Mouse (Mus musculus) right cerebral cortex, adult 18-20 months (tissue): ENCODE data around the gene Cep95.
"Not testable (repeated sequence)": the region's sequence is repeated elsewhere in the genome, so short reads cannot be mapped to it uniquely, and the experiment has no call there.

ENCODE experiments used
- DNase-seq: peaks from one replicate; pipeline ENCODE4 v3.0.0; 2022; ENCODE audit warnings: mixed read lengths

Gene Cep95

DNA sequence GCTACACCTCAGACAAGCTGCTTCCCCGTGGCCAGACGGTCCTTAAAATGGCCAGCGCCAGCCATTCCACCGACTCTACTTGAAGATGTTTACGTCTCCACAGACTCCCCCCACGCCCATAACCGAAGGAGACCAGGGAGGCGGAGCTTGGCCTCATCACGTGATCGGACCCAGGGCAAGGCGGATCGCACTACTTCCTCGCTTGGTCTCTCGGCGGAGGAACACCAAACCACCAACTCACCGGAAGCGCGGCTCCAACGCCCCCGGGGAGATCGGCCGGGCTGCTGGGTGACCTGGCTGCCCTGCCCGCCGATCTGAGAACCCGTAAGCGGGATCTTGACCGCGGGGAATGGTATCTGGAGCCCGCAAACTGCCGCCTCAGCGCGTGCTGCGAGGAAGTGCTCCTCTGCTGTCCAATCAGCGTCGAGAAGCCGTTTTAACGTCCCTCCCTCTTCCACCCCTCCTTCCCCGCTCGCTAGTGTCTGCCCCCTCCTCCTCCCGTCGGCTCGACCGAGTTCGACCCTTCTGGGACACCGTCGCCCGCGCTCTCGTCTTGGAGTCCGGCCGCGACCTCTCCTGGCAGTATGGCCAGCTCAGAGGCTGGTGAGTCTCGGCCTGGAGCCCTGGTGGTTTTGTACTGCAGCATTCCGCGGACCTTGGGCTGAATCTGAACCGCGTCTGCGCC, at the start of gene Cep95, which contains the start of gene Ddx5:
Gene Cep95, plus strand, starts transcription at position 478 of the 685 bp plus-strand sequence.
Gene Ddx5, minus strand, starts transcription at position 411 of the 685 bp plus-strand sequence.
- peak; percentile 96 for DNase-seq

DNA sequence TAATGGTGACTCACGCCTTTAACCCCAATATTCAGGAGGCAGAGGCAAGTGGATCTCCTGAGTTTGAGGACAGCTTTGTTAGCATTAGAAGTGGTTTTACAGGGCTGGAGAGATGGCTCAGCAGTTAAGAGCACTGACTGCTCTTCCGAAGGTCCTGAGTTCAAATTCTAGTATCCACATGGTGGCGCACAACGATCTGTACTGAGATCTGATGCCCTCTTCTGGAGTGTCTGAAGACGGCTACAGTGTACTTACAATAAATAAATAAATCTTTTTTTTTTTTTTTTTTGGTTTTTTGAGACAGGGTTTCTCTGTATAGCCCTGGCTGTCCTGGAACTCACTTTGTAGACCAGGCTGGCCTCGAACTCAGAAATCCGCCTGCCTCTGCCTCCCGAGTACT, 48.3 kb upstream of the Cep95 start:
- not testable (repeated sequence) for DNase-seq

DNA sequence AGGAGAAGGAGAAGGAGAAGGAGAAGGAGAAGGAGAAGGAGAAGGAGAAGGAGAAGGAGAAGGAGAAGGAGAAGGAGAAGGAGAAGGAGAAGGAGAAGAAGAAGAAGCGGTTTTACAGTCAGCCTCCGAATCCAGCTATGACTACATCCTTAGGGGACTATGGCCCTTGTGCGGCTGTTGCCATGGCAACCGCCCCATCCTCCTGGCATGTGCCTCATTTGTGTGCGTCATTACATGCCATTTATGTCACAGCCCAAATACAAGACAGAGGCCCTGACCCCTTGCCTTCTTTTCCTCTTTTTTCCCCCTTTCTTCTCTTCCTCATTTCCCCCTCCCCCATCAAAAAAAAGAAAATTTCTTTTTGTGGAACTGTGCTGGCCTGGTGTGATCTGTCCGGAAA, 47.8 kb upstream of the Cep95 start:
- DNase-seq, result peak; percentile 20

DNA sequence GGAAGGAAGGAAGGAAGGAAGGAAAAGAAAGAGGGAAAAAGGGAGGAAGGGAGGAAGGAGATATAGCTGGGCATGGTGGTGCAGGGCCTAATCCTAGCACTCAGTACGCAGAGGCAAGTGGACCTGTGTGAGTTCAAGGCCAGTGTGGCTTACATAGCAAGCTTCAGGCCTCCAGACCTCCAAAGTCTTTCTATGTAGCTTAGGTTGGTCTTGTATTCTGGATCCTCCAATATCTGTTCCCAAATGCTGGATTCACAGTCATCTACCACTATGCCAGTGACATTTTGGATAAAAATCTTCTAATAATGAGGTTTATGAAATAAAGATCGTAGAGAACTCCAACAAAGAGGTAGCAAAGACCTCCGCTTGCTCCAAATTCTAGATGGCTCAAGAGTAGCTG, 47.2 kb upstream of the Cep95 start:
- DNase-seq, result no peak

DNA sequence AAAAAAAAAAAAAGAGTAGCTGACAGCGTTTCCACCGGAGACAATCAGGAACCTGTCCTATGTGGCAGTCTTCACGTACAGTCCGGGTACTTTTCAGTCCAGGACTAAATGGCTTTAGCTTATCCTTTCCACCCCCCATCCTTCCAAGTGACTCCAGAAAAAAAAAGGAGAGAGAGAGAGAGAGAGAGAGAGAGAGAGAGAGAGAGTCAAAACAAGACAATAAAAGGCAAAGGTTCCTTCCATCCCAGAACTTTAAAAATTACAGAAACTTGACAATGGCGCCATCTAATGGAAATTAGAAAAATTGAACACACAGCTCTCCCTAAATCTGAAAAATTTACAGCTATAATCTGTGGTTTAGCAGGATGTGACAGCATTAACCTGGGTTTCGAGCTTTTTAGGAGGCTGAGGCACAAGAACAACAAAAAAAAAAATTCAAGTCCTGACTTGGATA, 46.6 kb upstream of the Cep95 start:
- no peak for DNase-seq

DNA sequence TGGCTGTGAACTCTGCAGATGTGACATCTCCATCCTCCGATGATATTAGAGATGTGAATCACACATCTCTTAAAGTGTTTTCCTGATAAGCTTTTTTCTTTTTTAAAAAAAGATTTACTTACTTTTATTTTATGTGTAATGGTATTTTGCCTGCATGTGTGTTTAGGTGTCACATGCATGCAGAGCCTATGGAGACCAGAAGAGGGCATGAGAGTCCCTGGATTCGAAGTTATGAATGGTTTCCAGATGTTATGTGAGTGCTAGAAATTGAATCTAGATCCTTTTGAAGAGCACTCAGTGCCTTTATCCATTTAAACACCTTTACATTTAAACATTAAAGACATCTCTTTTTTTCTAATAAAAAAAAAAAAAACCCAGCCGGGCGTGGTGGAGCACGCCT, 44.1 kb upstream of the Cep95 start:
- no peak for DNase-seq

DNA sequence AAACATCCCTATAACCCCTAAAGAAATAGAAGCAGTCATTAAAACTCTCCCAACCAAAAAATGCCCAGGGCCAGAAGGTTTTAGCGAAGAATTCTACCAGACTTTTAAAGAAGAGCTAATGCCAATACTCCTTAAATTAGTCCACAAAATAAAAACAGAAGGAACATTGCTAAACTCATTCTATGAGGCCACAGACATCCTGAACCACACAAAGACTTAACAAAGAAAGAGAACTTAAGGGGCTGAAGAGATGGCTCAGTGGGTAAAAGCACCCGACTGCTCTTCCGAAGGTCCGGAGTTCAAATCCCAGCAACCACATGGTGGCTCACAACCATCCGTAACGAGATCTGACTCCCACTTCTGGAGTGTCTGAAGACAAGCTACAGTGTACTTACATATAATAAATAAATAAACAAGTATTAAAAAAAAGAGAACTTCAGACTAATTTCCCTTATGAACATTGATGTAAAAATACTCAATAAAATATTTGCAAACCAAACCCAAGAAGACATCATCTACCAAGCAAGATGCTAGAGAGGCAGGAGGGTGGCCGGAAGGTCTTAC, 39.4 kb upstream of the Cep95 start:
- not testable (repeated sequence) for DNase-seq

DNA sequence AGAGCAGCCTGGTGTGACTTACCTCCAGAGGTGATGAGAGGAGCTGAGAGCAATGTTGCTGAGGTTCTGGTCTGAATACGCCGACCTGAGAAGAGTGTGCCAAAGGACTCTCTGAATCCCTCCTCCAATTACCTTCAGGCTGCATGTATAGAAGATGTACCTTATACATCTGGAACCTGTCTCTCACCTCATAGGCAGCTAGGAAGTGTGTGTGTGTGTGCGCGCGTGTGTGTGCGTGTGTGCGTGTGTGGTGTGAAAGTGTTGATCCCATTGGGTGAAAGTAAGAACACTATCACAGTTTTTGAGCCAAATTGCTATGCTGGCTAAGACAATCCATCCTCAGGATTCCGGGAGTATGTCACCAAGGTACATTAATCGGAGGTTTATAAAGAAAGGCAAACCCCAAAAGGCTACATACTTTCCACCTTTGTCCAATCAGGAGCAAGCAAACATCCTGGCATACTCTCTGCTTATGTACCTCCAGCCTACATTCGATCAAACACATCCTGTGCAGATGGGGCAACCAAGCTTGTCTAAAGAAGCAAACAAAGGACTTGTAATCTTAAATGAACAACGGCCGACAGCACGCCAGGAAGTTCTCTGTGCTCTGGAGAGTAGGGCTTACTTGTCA, 38.8 kb upstream of the Cep95 start, which contains the start of gene Pecam1:
Gene Pecam1, minus strand, starts transcription at position 508 of the 631 bp plus-strand sequence.
- no peak for DNase-seq

DNA sequence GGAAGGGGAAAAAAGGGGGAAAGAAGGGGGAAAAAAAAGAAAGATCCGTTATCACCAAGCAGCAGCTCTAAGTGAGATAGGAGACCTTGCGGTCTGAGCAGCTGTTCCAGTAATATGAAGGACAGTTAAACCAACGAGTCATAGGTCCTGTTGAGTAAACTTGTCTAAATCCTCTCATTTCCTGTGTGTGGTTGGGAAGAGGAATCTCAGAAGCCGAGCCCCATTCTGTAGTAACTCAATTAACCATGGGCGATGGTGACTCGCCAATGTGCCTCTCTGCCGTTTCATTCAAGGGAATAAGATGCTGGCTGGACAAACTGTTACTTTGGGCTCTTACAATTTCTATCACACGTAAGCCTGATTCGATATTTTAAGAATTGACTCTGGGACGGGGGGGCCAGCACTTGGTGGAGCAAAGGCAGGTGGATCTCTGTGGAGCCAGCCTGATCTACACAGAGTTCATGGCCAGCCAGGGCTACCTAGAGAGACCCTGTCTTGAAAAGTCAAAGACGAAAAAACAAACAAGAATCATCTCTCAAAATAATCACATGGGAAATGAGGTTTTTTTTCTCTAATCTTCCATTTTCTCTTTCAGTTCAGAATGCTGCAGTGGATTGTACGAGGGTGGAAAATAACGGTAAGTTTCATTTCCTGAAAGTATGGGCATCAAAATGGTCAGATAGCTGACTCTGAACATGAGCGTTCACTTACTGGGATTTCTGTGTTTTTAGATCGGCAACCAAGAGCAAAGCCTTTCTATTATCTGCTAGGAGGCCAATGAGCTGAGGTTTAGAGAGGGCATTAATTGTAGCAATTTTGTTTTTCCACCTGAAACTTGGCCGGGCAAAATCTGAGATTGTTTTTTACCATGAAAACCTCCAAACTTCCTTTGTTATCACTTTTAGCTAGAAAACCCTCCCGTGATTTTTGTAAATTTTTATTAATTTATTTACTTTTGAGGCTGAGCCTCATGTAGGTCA, 37.7 kb upstream of the Cep95 start, which contains the start of gene Milr1:
Gene Milr1, plus strand, starts transcription at position 188 of the 980 bp plus-strand sequence.
- DNase-seq, result no peak

DNA sequence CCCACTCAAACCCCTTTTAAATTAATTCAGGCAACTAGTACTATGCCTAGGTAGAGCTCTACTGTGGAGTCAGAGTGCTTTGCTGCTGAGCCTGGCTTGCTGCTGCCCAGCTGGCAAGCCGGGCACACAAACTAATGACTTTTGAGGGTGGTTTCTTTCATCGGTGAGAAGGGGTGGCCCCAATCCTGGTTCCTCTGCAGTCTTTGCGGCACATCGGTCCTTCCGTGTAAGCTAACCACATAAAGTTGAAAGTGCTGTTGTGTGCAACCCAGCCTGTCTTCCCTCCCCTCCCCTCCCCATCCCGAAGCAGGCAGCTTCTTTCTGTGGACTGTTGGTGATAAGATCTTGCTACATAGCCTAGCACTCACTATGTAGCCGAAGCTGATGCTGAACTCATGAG, 36.9 kb upstream of the Cep95 start:
- DNase-seq, result no peak

DNA sequence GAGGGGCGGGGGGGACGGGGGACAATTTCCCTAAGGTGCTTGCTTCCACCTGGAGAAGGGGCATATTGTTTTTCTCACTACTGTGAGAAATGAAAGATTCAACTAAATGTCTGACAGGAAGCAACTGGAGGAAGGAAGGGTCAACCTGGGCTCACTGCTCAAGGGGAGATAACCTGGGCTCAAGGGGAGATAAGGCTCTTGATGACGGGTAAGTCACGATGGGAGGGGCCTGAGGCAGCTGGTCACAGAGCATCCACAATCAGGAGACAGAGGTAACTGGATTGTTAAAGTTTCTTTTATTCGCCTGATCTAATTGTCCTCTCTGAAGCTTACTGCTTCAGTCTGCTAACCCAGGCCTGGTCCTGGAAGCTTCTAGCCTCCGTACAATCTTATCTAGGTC, 35.7 kb upstream of the Cep95 start:
- no peak for DNase-seq

DNA sequence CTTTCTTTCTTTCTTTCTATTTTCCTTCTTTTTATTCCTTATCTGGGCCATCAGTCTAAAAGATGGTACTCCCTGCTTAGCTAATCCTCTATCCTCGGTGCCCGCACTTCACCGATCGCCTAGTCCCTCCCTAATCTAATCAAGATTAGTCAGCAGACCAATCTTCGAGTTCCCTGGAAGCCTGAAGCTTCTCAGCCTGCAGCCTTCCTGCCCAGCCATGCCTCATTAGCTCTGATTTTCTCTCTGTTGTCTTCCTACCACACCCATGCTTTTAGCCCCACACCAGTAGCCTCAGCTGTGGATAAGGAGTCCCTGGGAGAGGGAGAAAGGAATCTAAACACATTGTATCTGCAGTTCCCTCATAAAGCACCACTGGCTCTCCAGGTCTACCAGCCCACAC, 33.5 kb upstream of the Cep95 start:
- DNase-seq, result no peak

DNA sequence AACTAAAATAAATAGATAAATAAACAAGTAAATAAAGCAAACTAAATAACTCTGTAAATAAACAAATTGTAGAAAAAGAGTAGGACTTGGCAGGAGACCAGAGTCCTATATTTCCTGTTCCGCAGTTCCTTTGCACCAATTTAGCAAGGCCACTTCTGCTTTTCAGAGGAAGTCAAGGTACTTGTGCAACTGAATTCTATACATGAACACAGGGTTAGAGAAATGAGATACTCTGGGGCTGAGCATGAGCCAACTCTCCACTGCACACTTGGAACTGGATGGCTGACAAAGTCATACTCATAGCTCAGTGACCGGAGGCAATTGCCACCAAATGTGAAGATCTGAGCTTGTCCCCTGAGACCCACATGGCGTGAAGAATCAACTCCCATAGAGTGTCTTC, 30.0 kb upstream of the Cep95 start:
- DNase-seq, result no peak

DNA sequence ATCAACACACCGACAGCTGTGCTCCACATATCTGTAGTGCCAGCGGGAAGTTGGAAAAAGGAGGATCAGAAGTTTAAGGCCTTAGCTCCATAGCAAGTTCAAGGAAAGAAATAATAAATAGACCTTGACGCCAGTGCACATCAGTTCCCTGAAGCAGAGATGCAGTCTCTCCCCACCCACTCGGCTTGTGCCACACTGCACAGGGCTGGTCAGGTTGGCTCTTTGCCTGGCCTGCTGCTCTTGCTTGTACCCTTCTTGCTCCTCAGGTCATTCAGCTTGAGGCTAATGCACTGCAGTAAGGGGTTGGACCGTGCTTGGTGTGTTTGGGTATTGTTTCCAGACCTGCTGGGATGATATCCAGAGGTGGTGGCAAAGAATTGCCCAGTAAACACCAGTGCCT, 28.5 kb upstream of the Cep95 start:
- DNase-seq, result no peak

DNA sequence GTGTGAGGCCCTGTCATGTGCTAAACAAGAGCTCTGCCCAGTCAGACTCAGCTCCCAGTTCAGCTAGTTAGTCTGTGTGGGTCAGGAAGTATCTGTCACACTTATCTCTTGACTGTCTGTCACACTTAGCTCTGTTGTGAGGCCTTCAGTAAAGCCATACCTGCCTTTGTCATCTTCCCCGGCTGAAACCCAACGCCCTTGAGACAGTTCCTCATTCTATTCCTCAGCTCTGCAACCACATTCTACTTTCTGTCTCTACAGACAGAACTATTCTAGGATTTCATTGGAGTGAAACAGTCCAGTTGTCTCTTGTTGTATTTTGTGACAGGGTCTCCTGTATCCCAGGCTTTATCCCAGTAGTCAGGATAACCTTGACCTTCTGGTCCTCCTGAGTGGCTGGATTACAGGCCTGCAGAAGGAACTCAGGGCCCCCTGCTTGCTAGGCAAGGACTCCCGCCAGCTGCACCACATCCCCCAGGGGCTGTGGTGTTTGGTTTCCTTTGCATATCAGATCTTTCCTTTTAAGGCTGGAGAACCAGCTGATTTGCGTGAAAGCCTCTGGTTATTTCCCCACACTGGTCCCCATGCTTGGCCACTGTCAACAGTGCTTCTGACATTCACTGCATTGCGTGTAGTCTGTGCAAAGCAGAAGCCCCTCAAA, 26.8 kb upstream of the Cep95 start:
- DNase-seq, result no peak

DNA sequence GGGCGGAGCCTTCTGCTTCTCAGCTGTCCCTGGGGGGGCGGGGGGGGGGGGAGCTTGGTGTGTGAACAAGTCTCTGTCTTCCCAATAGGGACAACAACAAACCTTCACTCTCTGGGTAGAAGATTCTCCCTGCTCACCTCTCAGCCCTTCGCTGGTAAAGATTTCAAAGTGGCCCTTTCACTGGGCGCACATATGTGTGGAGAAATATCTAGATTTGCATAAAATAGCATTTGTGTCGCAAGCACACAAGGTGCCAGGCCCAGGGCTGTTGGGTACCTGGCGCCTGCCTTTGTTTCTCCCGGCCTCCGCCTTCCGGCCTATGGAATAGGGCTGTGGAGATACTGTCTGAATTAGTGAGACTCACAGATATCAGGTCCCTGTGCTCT, 26.3 kb upstream of the Cep95 start:
- no peak for DNase-seq

DNA sequence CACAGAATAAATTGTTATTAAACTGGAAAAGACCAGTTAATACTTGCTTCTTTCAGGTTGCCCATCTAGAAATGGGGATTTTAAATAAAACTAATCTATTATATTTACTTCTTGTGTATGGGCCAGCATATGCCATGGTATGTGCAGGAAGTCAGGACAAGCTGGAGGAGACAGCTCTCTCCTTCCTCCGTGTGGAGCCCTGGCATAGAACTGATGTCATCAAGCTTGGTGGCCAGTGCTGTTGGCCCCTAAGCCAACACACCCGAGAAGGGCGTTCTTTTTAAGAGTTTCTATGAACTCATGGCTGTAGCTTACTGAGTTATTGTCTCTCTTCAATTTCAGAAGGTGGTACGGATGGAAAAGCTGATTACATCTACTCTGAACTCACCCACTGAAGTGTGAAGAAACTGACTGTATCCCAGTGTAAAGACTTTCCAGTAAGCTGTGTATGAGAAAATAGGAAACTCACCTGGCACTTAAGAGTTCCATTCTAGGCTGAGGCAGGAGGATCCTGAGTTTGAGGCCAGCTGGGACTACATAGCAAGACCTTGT, 22.4 kb upstream of the Cep95 start:
- no peak for DNase-seq

DNA sequence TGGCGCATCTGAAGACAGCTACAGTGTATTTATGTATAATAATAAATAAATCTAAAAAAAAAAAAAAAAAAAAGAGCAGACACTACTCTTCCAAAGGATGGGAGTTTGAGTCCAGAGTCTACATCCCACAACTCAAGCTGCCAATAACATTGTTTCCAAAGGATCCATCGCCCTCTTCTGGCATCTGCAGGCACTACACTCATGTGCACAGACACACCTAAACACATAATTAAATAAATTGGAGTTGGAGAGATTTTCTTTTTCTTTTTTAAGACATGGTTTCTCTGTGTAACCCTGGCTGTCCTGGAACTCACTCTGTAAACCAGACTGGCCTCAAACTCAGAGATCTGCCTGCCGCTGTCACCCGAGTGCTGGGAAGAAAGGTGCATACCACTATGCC, 21.5 kb upstream of the Cep95 start:
- no peak for DNase-seq

DNA sequence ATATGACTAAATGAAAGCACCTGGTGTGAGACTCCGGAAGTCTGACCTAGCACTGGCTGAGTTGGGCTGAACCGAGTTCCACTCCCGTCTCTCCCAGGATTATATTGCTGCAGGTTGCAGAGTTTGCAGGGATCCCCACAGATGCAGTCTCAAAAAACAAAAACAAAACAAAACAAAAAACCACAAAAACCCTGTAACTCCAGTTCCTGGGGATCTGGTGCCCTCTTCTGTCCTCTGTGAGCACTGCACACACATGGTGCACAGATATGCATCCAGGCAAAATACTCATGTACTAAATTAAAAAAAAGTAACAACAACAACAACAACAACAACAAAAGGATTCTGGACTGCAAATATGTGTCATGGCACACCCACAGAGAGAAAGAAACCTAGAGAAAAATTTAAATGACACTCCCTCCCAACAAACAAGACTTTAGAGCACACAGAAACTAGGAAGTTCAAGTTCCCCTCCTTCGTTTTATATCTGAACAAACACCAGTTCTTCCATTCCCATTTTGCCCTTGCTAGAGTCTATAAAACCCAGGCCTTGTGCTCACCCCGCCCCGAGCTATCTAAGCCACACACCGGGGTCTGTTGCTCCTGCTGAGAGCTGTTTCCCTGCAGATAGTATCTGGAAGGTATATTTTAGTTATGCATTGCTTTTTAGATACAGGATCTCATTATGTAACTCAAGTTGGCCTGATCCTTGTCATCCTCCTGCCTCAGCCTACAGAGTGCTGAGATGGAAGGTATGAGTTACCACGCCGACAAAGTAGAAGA, 18.7 kb upstream of the Cep95 start:
- DNase-seq, result no peak

DNA sequence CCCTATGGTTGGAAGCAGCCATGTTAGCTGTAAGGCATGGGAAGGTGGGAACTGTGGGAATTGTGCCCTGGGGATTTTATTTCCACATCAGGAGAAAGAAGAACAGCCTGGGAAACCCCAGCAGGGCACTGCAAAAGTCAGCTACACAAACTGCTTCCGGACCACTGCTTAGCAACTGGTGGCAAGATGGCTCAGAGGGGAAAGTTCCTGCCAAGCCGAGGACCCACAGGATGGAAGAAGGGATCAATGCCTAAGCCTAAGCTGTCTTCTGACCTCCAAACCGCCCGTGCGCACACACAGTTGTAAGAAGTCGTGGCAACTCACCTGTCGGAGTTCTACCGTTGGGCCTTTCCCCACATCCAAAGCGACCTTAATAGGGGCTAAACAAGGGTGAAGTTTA, 16.0 kb upstream of the Cep95 start:
- no peak for DNase-seq

DNA sequence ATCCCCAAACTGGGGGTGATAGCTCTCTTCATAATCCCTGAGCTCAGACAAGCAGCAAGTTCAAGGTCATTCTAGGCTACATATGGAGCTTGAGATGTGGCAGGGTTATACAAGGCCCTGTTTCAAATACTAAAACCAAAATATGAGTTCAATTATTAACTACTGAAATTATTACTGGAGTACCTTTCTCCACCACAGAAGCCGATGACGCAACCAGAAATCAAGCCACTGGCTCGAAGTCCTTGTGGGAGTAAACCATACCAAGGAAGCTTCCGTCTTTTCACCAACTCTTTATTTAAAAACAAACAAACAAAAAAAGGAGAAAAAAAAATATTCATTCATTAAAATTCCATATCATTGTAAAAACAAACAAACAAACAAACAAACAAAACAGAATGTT, 12.1 kb upstream of the Cep95 start:
- no peak for DNase-seq
